Mouse (Mus musculus): ENCODE measurements around the gene Maml2.

The Maml2 gene

GRCm38 (mm10) chr9:13572847-13573246, 275.1 kb downstream of the Maml2 start:
- DNase-seq (ENCODE audit: low spot score), result no peak

GRCm38 (mm10) chr9:13574059-13574458, 276.3 kb downstream of the Maml2 start:
- no peak for DNase-seq (ENCODE audit: low spot score)

- no peak for DNase-seq (ENCODE audit: low spot score)
Observed at GRCm38 (mm10) chr9:13574913-13575312, 277.2 kb downstream of the Maml2 start.

GRCm38 (mm10) chr9:13577150-13577549, 279.4 kb downstream of the Maml2 start:
- no peak for DNase-seq (ENCODE audit: low spot score)

GRCm38 (mm10) chr9:13581184-13581583, 283.4 kb downstream of the Maml2 start:
- no peak for DNase-seq (ENCODE audit: low spot score)

GRCm38 (mm10) chr9:13583952-13584351, 286.2 kb downstream of the Maml2 start:
- DNase-seq (ENCODE audit: low spot score), result no peak

- no peak for DNase-seq (ENCODE audit: low spot score)
Observed at GRCm38 (mm10) chr9:13584435-13584834, 286.7 kb downstream of the Maml2 start.

GRCm38 (mm10) chr9:13587085-13587933, 289.6 kb downstream of the Maml2 start:
- DNase-seq (ENCODE audit: low spot score), result no peak

GRCm38 (mm10) chr9:13588786-13589185, 291.0 kb downstream of the Maml2 start:
- no peak for DNase-seq (ENCODE audit: low spot score)

- no peak for DNase-seq (ENCODE audit: low spot score)
Observed at GRCm38 (mm10) chr9:13592701-13593100, 294.9 kb downstream of the Maml2 start.

GRCm38 (mm10) chr9:13597736-13598135, 300.0 kb downstream of the Maml2 start:
- DNase-seq (ENCODE audit: low spot score), result no peak

GRCm38 (mm10) chr9:13598596-13599333, 301.0 kb downstream of the Maml2 start:
- no peak for DNase-seq (ENCODE audit: low spot score)

- no peak for DNase-seq (ENCODE audit: low spot score)
Observed at GRCm38 (mm10) chr9:13599334-13599614, 301.5 kb downstream of the Maml2 start.

GRCm38 (mm10) chr9:13599800-13600199, 302.0 kb downstream of the Maml2 start:
- no peak for DNase-seq (ENCODE audit: low spot score)

GRCm38 (mm10) chr9:13601729-13602128, 304.0 kb downstream of the Maml2 start:
- no peak for DNase-seq (ENCODE audit: low spot score)

- no peak for DNase-seq (ENCODE audit: low spot score)
Observed at GRCm38 (mm10) chr9:13603533-13604143, 305.9 kb downstream of the Maml2 start.

- DNase-seq (ENCODE audit: low spot score), result no peak
Observed at GRCm38 (mm10) chr9:13607609-13608185, 309.9 kb downstream of the Maml2 start.

- DNase-seq (ENCODE audit: low spot score), result no peak
Observed at GRCm38 (mm10) chr9:13608532-13609071, 310.8 kb downstream of the Maml2 start.

- no peak for DNase-seq (ENCODE audit: low spot score)
Observed at GRCm38 (mm10) chr9:13611561-13611960, 313.8 kb downstream of the Maml2 start.

- no peak for DNase-seq (ENCODE audit: low spot score)
Observed at GRCm38 (mm10) chr9:13612371-13612770, 314.6 kb downstream of the Maml2 start.

GRCm38 (mm10) chr9:13613325-13614268, 315.8 kb downstream of the Maml2 start:
- DNase-seq (ENCODE audit: low spot score), result peak; percentile 58

Data from embryo, embryonic 10 days (tissue).